Mouse (Mus musculus) hindbrain, embryonic 10.5 days (tissue): ENCODE measurements around the gene Sdcbp2. TPM values are rescaled to one million over a fixed set of nuclear protein-coding genes. Genes with fewer than 3 reads are reported as not detected.

ENCODE experiments used
- DNase-seq: peaks from one replicate; pipeline ENCODE4 v3.0.0-alpha.2; 2017; ENCODE audit warnings: low spot score
- H3K27ac ChIP-seq: fragments of 300-500 bp; sonication (generic); 2 replicates; pipeline ENCODE4 v1.5.1; 2016; ENCODE audit warnings: mild to moderate bottlenecking, moderate library complexity
- H3K27me3 ChIP-seq: fragments of 300-500 bp; sonication (generic); 2 replicates; pipeline ENCODE4 v1.6.1; 2016; ENCODE audit warnings: mild to moderate bottlenecking; ENCODE audit not compliant: poor library complexity, insufficient read depth, severe bottlenecking
- H3K36me3 ChIP-seq: fragments of 300-500 bp; sonication (generic); 2 replicates; pipeline ENCODE4 v1.6.1; 2016; ENCODE audit warnings: mild to moderate bottlenecking, moderate library complexity
- H3K4me1 ChIP-seq: fragments of 300-500 bp; sonication (generic); replicated peaks from 2 replicates; pipeline ENCODE4 v1.6.1; 2016; ENCODE audit warnings: mild to moderate bottlenecking
- H3K4me3 ChIP-seq: fragments of 300-500 bp; sonication (generic); 2 replicates; pipeline ENCODE4 v1.5.1; 2016; ENCODE audit warnings: mild to moderate bottlenecking, moderate library complexity
- H3K9me3 ChIP-seq: fragments of 300-500 bp; sonication (generic); 2 replicates; pipeline ENCODE4 v1.6.1; 2016; ENCODE audit warnings: mild to moderate bottlenecking, moderate library complexity
- WGBS: fragments of 180-500 bp; shearing (Covaris S2); methylation state at CpG from one replicate; pipeline ENCODE4 v1.1.7; 2016; 5-methylcytosine and 5-hydroxymethylcytosine counted together
- polyA plus RNA-seq: library from polyadenylated mRNA; unstranded; fragments of >200 nt; fragmentation: Nextera tagmentation; extraction: Ambion mirVana; gene quantifications from 2 replicates; pipeline ENCODE4 v1.2.1, GENCODE M21; 2016

The Sdcbp2 gene
- 0.67 and 0.97 TPM in 2 replicates for polyA plus RNA-seq

GRCm38 (mm10) chr2:151571873-151572700, at the start of gene Sdcbp2:
TSS of gene Sdcbp2 (plus strand) at chr2:151572622.
- H3K36me3 ChIP-seq: no peaks in the 10 kb centered on the region
- DNase-seq: no peak
- 73% methylated on average over 17 of the region's 17 CpGs for WGBS

GRCm38 (mm10) chr2:151524324-151525041, 47.9 kb upstream of the Sdcbp2 start:
- WGBS: 66% methylated on average over 4 of the region's 4 CpGs
- Histone ChIP-seq H3K36me3 (peaks cover 22% of the 10 kb centered on the region), H3K27ac (no peak overlapping the region), H3K9me3 (no peaks in the 10 kb centered on the region), H3K4me3 (no peak overlapping the region), H3K4me1 (no peaks in the 10 kb centered on the region), H3K27me3 (no peaks in the 10 kb centered on the region)
- no peak for DNase-seq

More at GRCm38 (mm10) chr2:151571873-151572700, at the start of gene Sdcbp2:
- Histone ChIP-seq H3K9me3 (no peaks in the 10 kb centered on the region), H3K27me3 (no peaks in the 10 kb centered on the region; the same call in 1 of the 2 replicates), H3K4me3 (no peak within 1 kb of the TSS), H3K4me1 (peaks cover 16% of the 10 kb centered on the region), H3K27ac (no peak within 1 kb of the TSS)

- no peak overlapping the region for H3K4me3 ChIP-seq
- no peak for DNase-seq
- WGBS: 75% methylated on average over 2 of the region's 2 CpGs
- peaks cover 12% of the 10 kb centered on the region for H3K36me3 ChIP-seq
- H3K27ac ChIP-seq: no peak overlapping the region
- no peaks in the 10 kb centered on the region for H3K9me3 ChIP-seq
- H3K4me1 ChIP-seq: 0 out of 2 replicates have a peak, but pooled peaks cover under 1% of the 10 kb centered on the region
- no peaks in the 10 kb centered on the region for H3K27me3 ChIP-seq
These were observed 46.9 kb upstream of the Sdcbp2 start for GRCm38 (mm10) chr2:151525520-151525919.

- DNase-seq: no peak
- 81% methylated on average over 1 of the region's 1 CpGs for WGBS
- Histone ChIP-seq H3K36me3 (no peaks in the 10 kb centered on the region), H3K4me1 (peaks cover 6% of the 10 kb centered on the region; the same call in 1 of the 2 replicates), H3K27me3 (no peaks in the 10 kb centered on the region), H3K27ac (no peak overlapping the region), H3K9me3 (no peaks in the 10 kb centered on the region), H3K4me3 (no peak overlapping the region)
These were observed 44.4 kb upstream of the Sdcbp2 start for GRCm38 (mm10) chr2:151528066-151528465.

GRCm38 (mm10) chr2:151529169-151529568, 43.3 kb upstream of the Sdcbp2 start:
- no peak for DNase-seq
- H3K27me3 ChIP-seq: no peaks in the 10 kb centered on the region
- peaks cover 6% of the 10 kb centered on the region; the same call in 1 of the 2 replicates for H3K4me1 ChIP-seq
- H3K9me3 ChIP-seq: no peaks in the 10 kb centered on the region
- no peaks in the 10 kb centered on the region for H3K36me3 ChIP-seq
- no peak overlapping the region for H3K27ac ChIP-seq
- H3K4me3 ChIP-seq: no peak overlapping the region

GRCm38 (mm10) chr2:151530378-151531230, 41.8 kb upstream of the Sdcbp2 start:
- Histone ChIP-seq H3K27ac (no peak overlapping the region), H3K9me3 (no peaks in the 10 kb centered on the region), H3K27me3 (no peaks in the 10 kb centered on the region), H3K4me3 (no peak overlapping the region), H3K4me1 (peaks cover 6% of the 10 kb centered on the region; the same call in 1 of the 2 replicates), H3K36me3 (no peaks in the 10 kb centered on the region)
- WGBS: 60% methylated on average over 8 of the region's 8 CpGs
- DNase-seq: no peak

GRCm38 (mm10) chr2:151533632-151534031, 38.8 kb upstream of the Sdcbp2 start:
- H3K9me3 ChIP-seq: no peaks in the 10 kb centered on the region
- no peaks in the 10 kb centered on the region for H3K27me3 ChIP-seq
- no peak for DNase-seq
- WGBS: 91% methylated on average over 6 of the region's 6 CpGs
- H3K27ac ChIP-seq: no peak overlapping the region
- peaks cover 14% of the 10 kb centered on the region; the same call in 1 of the 2 replicates for H3K4me1 ChIP-seq
- H3K36me3 ChIP-seq: no peaks in the 10 kb centered on the region
- H3K4me3 ChIP-seq: no peak overlapping the region

GRCm38 (mm10) chr2:151535961-151536617, 36.3 kb upstream of the Sdcbp2 start:
- 41% methylated on average over 1 of the region's 1 CpGs for WGBS
- H3K27ac ChIP-seq: peak overlapping the region; percentile 10; the same call in 1 of the 2 replicates

GRCm38 (mm10) chr2:151536618-151536974, 35.8 kb upstream of the Sdcbp2 start:
- H3K9me3 ChIP-seq: no peaks in the 10 kb centered on the region
- H3K27me3 ChIP-seq: no peaks in the 10 kb centered on the region
- no peak for DNase-seq
- no peak overlapping the region for H3K27ac ChIP-seq
- WGBS: 84% methylated on average over 5 of the region's 5 CpGs
- H3K4me3 ChIP-seq: no peak overlapping the region
- peaks cover 12% of the 10 kb centered on the region for H3K4me1 ChIP-seq
- no peaks in the 10 kb centered on the region for H3K36me3 ChIP-seq

More at GRCm38 (mm10) chr2:151535961-151536617, 36.3 kb upstream of the Sdcbp2 start:
- no peaks in the 10 kb centered on the region for H3K36me3 ChIP-seq
- 0 out of 2 replicates have a peak, but pooled peaks cover 9% of the 10 kb centered on the region for H3K4me1 ChIP-seq
- H3K27me3 ChIP-seq: no peaks in the 10 kb centered on the region
- peak; percentile 11 for DNase-seq
- H3K4me3 ChIP-seq: no peak overlapping the region
- H3K9me3 ChIP-seq: no peaks in the 10 kb centered on the region

- H3K9me3 ChIP-seq: no peaks in the 10 kb centered on the region
- 71% methylated on average over 4 of the region's 4 CpGs for WGBS
- H3K4me3 ChIP-seq: no peak overlapping the region
- H3K4me1 ChIP-seq: peaks cover 21% of the 10 kb centered on the region
- no peaks in the 10 kb centered on the region for H3K27me3 ChIP-seq
- DNase-seq: no peak
- H3K36me3 ChIP-seq: no peaks in the 10 kb centered on the region
- H3K27ac ChIP-seq: no peak overlapping the region
These were observed 33.8 kb upstream of the Sdcbp2 start for GRCm38 (mm10) chr2:151538646-151539045.

- WGBS: under 1% methylated on average over 93 of the region's 93 CpGs
- H3K27ac ChIP-seq: peak within 1 kb of the TSS; percentile 97
- peak; percentile 97 for DNase-seq
These were observed 29.9 kb upstream of the Sdcbp2 start, which contains the start of gene Fkbp1a for GRCm38 (mm10) chr2:151542323-151543062. TSS of gene Fkbp1a (plus strand) at chr2:151542483.

More at GRCm38 (mm10) chr2:151542323-151543062, 29.9 kb upstream of the Sdcbp2 start, which contains the start of gene Fkbp1a:
- Histone ChIP-seq H3K4me3 (peak within 1 kb of the TSS; percentile 99), H3K36me3 (peaks cover 35% of the 10 kb centered on the region), H3K4me1 (peaks cover 33% of the 10 kb centered on the region), H3K9me3 (no peaks in the 10 kb centered on the region), H3K27me3 (no peaks in the 10 kb centered on the region)
